Mouse (Mus musculus) hindbrain, postnatal 0 days (tissue): ENCODE results near the gene Clic3. TPM values are rescaled to one million over a fixed set of nuclear protein-coding genes. Genes with fewer than 3 reads are reported as not detected.

ENCODE experiments used
- ATAC-seq: fragments of 200-750 bp; cut with Nextera tagmentation; 2 replicates; pipeline ENCODE4 v1.8.0; 2017; ENCODE audit warnings: mild to moderate bottlenecking, moderate TSS enrichment, moderate library complexity
- DNase-seq: peaks from one replicate; pipeline ENCODE4 v3.0.0-alpha.2; 2015; ENCODE audit warnings: low spot score
- H3K27ac ChIP-seq: fragments of 300-500 bp; sonication (generic); 2 replicates; pipeline ENCODE4 v1.5.1; 2014; ENCODE audit warnings: mild to moderate bottlenecking
- H3K27me3 ChIP-seq: fragments of 300-500 bp; sonication (generic); 2 replicates; pipeline ENCODE4 v1.6.1; 2014; ENCODE audit warnings: low read length, mixed read lengths; ENCODE audit not compliant: insufficient read depth
- H3K36me3 ChIP-seq: fragments of 300-500 bp; sonication (generic); 2 replicates; pipeline ENCODE4 v1.6.1; 2014; ENCODE audit warnings: low read length, mixed read lengths; ENCODE audit not compliant: insufficient read depth
- H3K4me1 ChIP-seq: fragments of 300-500 bp; sonication (generic); 2 replicates; pipeline ENCODE4 v1.6.1; 2014; ENCODE audit warnings: antibody characterized with exemption, low read length, mixed read lengths; ENCODE audit not compliant: insufficient read depth
- H3K4me2 ChIP-seq: fragments of 300-500 bp; sonication (generic); 2 replicates; pipeline ENCODE4 v1.6.1; 2014; ENCODE audit warnings: low read depth, mild to moderate bottlenecking, low read length, moderate library complexity, mixed read lengths
- H3K4me3 ChIP-seq: fragments of 300-500 bp; sonication (generic); 2 replicates; pipeline ENCODE4 v1.5.1; 2014; ENCODE audit warnings: low read length
- H3K9ac ChIP-seq: fragments of 300-500 bp; sonication (generic); replicated peaks from 2 replicates; pipeline ENCODE4 v1.6.1; 2014; ENCODE audit warnings: mild to moderate bottlenecking, low read length, moderate library complexity, mixed read lengths
- H3K9me3 ChIP-seq: fragments of 300-500 bp; sonication (generic); 2 replicates; pipeline ENCODE4 v1.6.1; 2016; ENCODE audit warnings: low read length, mixed read lengths
- CTCF ChIP-seq: IDR thresholded peaks from 2 replicates; pipeline ENCODE4 v1.5.1; 2016; ENCODE audit warnings: antibody characterized with exemption, control low read depth, low read depth
- WGBS: fragments of 180-500 bp; shearing (Covaris S2); extraction: QIAGEN DNeasy Blood & Tissue Kit; methylation state at CpG from one replicate; pipeline ENCODE4 v1.1.7; 2014; 5-methylcytosine and 5-hydroxymethylcytosine counted together
- polyA plus RNA-seq: library from polyadenylated mRNA; unstranded; fragments of >200 nt; fragmentation: Nextera tagmentation; extraction: Ambion mirVana; gene quantifications from 2 replicates; pipeline ENCODE4 v1.2.1, GENCODE M21; 2015
- total RNA-seq: library from RNA; depleted of rRNA; stranded (reverse); fragments of >200 nt; gene quantifications from 2 replicates; pipeline ENCODE4 v1.2.3, GENCODE M21; 2014

The Clic3 gene
- total and polyA plus RNA-seq, 2 experiments from 2014 or later, result 3.9 to 4.1 TPM

DNA sequence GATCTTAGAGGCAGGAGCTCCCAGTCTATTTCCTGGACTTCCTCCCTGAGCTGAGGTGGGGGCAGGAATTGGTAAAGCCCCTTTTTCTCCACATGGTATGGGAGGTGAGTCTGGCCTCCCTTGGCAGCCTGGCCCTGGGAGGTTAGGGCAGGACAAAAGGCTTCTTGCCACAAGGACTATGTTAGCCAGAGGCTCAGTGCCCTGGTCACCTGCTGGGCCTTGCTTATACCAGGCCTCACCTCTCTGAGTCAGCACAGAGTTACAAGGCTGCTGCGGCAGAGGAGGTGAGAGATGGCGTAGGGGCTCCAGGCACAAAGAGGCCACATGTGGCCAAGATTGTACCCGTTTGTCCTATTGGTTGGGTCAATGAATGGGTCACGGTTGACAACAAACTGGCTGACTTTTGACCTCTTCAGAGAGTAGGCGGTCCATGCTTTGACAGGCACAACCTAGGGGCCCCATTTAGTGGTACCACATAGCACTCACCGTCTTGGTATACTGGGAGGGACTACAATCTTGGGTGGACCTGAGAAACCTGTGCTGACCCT, 25.3 kb upstream of the Clic3 start:
- Histone ChIP-seq H3K4me2 (peak overlapping the region; percentile 83), H3K9ac (peak overlapping the region; percentile 22; the same call in 1 of the 2 replicates), H3K36me3 (peaks cover 19% of the 10 kb centered on the region), H3K9me3 (no peaks in the 10 kb centered on the region), H3K4me3 (no peak overlapping the region), H3K27ac (no peak overlapping the region; the same call in 1 of the 2 replicates), H3K27me3 (no peaks in the 10 kb centered on the region), H3K4me1 (peaks cover 28% of the 10 kb centered on the region)
- TF ChIP-seq CTCF, result no peak
- no peak for DNase-seq
- ATAC-seq, result no peak
- WGBS, result 39% methylated on average over 6 of the region's 6 CpGs

DNA sequence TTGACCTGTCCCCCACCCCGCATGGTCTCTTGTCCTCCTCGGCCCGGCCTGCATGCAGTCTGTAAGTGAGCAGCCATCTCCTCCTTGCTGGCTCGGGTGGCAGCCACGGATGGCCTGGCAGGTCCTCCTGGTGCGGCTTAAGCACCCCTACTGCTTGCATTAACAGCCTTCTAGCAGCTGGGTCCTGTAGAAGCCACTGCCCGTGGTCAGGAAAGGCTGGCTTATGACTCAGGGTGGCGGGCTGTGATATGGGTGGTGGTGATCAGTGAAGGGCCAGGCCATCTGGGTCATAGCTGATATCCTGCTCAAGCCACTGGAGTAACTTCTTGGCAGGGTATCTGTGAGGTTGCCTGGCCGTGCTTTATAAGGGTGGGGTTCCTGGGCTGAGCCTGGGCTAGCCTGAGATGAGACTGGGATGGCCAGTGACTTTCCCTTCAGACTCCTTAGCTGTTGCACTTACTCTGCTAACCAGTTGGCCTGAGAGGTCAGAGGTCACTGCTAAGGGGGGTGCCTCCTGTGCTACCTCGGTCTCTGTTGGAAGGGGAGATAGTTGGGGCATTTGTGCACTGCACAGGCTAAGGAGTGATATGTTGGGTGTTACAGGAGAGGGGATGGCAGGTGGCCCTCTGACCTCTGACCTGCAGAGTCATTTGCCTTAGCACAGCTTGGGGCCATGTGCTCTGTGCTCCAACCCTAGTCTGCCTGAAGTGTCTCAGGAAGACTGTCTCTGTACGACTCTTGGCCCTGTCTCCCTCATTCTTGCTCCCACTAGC, 24.1 kb upstream of the Clic3 start:
- whole genome bisulfite sequencing, result 73% methylated on average over 11 of the region's 11 CpGs
- ATAC-seq, result no peak

GRCm38 (mm10) chr2:25433101-25433500, 23.5 kb upstream of the Clic3 start:
- Histone ChIP-seq H3K4me3 (no peak overlapping the region), H3K9me3 (no peaks in the 10 kb centered on the region), H3K27ac (no peak overlapping the region), H3K9ac (no peak overlapping the region), H3K36me3 (peaks cover 33% of the 10 kb centered on the region), H3K4me2 (no peak overlapping the region), H3K4me1 (peaks cover 28% of the 10 kb centered on the region), H3K27me3 (no peaks in the 10 kb centered on the region)
- DNase-seq (no peak), ATAC-seq (no peak)
- TF ChIP-seq CTCF, result no peak
- whole genome bisulfite sequencing, result 90% methylated on average over 17 of the region's 17 CpGs

More for the DNA sequence above, 24.1 kb upstream of the Clic3 start:
- Histone ChIP-seq H3K36me3 (peaks cover 29% of the 10 kb centered on the region), H3K4me3 (no peak overlapping the region), H3K9me3 (no peaks in the 10 kb centered on the region), H3K4me1 (peaks cover 28% of the 10 kb centered on the region), H3K4me2 (no peak overlapping the region), H3K9ac (no peak overlapping the region), H3K27ac (no peak overlapping the region), H3K27me3 (no peaks in the 10 kb centered on the region)
- TF ChIP-seq CTCF, result no peak
- no peak for DNase-seq

DNA sequence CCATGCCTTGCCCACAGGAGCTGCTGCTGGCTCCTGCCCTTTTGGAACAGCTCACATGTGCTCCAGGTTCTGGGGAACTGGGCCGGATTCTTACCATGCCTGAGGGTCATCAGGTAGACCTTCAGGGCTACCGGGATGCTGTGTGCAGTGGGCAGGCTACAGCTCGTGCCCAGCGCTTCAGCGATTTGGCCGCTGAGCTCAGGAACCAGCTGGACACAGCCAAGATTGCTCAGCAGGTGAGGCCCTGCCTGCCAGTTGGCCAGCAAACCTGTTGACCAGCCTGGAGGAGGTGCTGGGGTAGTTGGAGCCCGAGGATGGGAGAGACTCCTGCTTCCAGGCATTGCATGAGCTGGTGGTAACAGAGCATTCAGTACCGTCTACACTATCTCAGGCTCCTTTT, 22.3 kb upstream of the Clic3 start:
- no peak for TF ChIP-seq CTCF
- 80% methylated on average over 8 of the region's 8 CpGs for WGBS

GRCm38 (mm10) chr2:25436286-25436820, 20.3 kb upstream of the Clic3 start:
- Histone ChIP-seq H3K4me1 (peaks cover 7% of the 10 kb centered on the region; the same call in 1 of the 2 replicates), H3K4me3 (no peak overlapping the region), H3K27ac (no peak overlapping the region), H3K36me3 (peaks cover 59% of the 10 kb centered on the region), H3K9ac (no peak overlapping the region), H3K4me2 (no peak overlapping the region), H3K27me3 (no peaks in the 10 kb centered on the region), H3K9me3 (no peaks in the 10 kb centered on the region)
- no peak for ATAC-seq
- WGBS, result 92% methylated on average over 10 of the region's 10 CpGs
- TF ChIP-seq CTCF, result no peak
- DNase-seq, result no peak

More for the DNA sequence above, 22.3 kb upstream of the Clic3 start:
- Histone ChIP-seq H3K27me3 (no peaks in the 10 kb centered on the region), H3K9me3 (no peaks in the 10 kb centered on the region), H3K36me3 (peaks cover 45% of the 10 kb centered on the region), H3K4me3 (no peak overlapping the region), H3K27ac (no peak overlapping the region), H3K4me2 (no peak overlapping the region), H3K9ac (no peak overlapping the region), H3K4me1 (peaks cover 28% of the 10 kb centered on the region)
- DNase-seq (no peak), ATAC-seq (no peak)

DNA sequence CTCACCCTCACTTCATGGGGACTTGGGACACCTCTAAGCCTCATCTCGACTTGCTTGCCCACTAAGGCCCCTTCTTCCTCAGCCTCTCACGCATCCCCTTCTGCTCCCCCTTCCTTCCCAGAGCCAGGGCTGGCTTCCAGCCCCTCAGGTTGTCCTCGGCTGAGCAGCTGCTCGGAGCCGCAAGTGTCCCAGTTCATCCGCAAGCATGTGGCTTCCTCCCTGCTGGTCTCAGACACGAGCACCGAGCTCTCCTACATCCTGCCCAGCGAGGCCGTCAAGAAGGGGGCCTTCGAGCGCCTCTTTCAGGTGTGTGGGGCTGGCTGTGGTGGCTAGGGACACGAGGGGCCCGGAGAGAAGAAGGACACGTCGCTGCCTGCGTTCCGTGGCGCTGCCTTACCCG, 15.6 kb upstream of the Clic3 start:
- no peak for TF ChIP-seq CTCF

More for the DNA sequence above, 15.6 kb upstream of the Clic3 start:
- DNase-seq, result no peak
- Histone ChIP-seq H3K9me3 (no peaks in the 10 kb centered on the region), H3K27me3 (no peaks in the 10 kb centered on the region), H3K36me3 (peaks cover 89% of the 10 kb centered on the region), H3K4me2 (no peak overlapping the region), H3K27ac (no peak overlapping the region), H3K4me1 (no peaks in the 10 kb centered on the region), H3K4me3 (no peak overlapping the region), H3K9ac (no peak overlapping the region)
- WGBS, result 90% methylated on average over 20 of the region's 20 CpGs
- no peak for ATAC-seq
